Mouse (Mus musculus) stomach, embryonic 14.5 days (tissue): ENCODE results near the gene Adarb1. TPM values are rescaled to one million over a fixed set of nuclear protein-coding genes. Genes with fewer than 3 reads are reported as not detected.

ENCODE experiments used
- ATAC-seq: fragments of 200-750 bp; cut with Nextera tagmentation; 2 replicates; pipeline ENCODE4 v1.8.0; 2017; ENCODE audit warnings: low read depth, moderate TSS enrichment; ENCODE audit not compliant: insufficient number of reproducible peaks, insufficient read depth, low FRiP score
- H3K27ac ChIP-seq: fragments of 300-500 bp; sonication (generic); 2 replicates; pipeline ENCODE4 v1.5.1; 2014; ENCODE audit warnings: mild to moderate bottlenecking, low read length, moderate library complexity, mixed read lengths
- H3K27me3 ChIP-seq: fragments of 300-500 bp; sonication (generic); 2 replicates; pipeline ENCODE4 v1.6.1; 2014; ENCODE audit warnings: low read length, control low read depth, mixed read lengths; ENCODE audit not compliant: control insufficient read depth, insufficient read depth
- H3K36me3 ChIP-seq: fragments of 300-500 bp; sonication (generic); 2 replicates; pipeline ENCODE4 v1.6.1; 2014; ENCODE audit warnings: mild to moderate bottlenecking, control low read depth, low read length, moderate library complexity, mixed read lengths; ENCODE audit not compliant: control insufficient read depth, insufficient read depth
- H3K4me1 ChIP-seq: fragments of 300-500 bp; sonication (generic); 2 replicates; pipeline ENCODE4 v1.6.1; 2014; ENCODE audit warnings: low read length, control low read depth, mixed read lengths; ENCODE audit not compliant: control insufficient read depth, insufficient read depth
- H3K4me2 ChIP-seq: fragments of 300-500 bp; sonication (generic); replicated peaks from 2 replicates; pipeline ENCODE4 v1.6.1; 2014; ENCODE audit warnings: low read depth, low read length, control low read depth
- H3K4me3 ChIP-seq: fragments of 300-500 bp; sonication (generic); 2 replicates; pipeline ENCODE4 v1.5.1; 2014; ENCODE audit warnings: low read depth, low read length, control low read depth
- H3K9ac ChIP-seq: fragments of 300-500 bp; sonication (generic); replicated peaks from 2 replicates; pipeline ENCODE4 v1.6.1; 2014; ENCODE audit warnings: low read depth, mild to moderate bottlenecking, control low read depth, low read length, moderate library complexity, mixed read lengths
- H3K9me3 ChIP-seq: fragments of 300-500 bp; sonication (generic); 2 replicates; pipeline ENCODE4 v1.6.1; 2016; ENCODE audit warnings: low read depth, low read length, control low read depth; ENCODE audit not compliant: control insufficient read depth
- whole genome bisulfite sequencing: fragments of 180-500 bp; shearing (Covaris S2); extraction: QIAGEN DNeasy Blood & Tissue Kit; methylation state at CpG from one replicate; pipeline ENCODE4 v1.1.7; 2014; 5-methylcytosine and 5-hydroxymethylcytosine counted together
- polyA plus RNA-seq: library from polyadenylated mRNA; unstranded; fragments of >200 nt; fragmentation: Nextera tagmentation; extraction: Ambion mirVana; gene quantifications from 2 replicates; pipeline ENCODE4 v1.2.1, GENCODE M21; 2014

The Adarb1 gene
- polyA plus RNA-seq, 1 experiment from 2014 or later = 8.3 TPM

DNA sequence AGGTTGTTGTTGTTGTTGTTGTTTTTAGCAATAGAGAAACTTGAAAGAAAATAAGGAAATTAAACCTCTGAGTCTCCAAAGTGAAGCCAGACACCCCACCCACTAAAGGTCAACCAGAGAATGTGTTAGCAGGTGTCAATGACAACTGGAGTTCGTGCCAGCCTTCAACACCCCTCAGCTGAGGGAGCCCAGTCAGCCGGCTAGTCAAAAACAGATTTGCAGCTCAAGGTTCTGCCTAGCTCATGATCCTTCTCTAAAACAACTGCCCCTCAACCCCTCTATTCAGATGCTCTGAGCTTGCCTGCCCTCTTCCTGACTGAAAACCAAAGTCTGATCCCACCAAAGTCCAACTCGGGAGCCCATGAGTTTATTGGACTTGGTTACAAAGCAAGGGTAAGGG is 23.7 kb upstream of the Adarb1 start:
- Histone ChIP-seq H3K4me1 (peaks cover 11% of the 10 kb centered on the region; the same call in 1 of the 2 replicates), H3K27ac (no peak overlapping the region), H3K9me3 (no peaks in the 10 kb centered on the region), H3K4me2 (no peak overlapping the region), H3K9ac (no peak overlapping the region), H3K4me3 (no peak overlapping the region), H3K27me3 (no peaks in the 10 kb centered on the region), H3K36me3 (no peaks in the 10 kb centered on the region)
- no peak for ATAC-seq
- WGBS = 71% methylated on average over 3 of the region's 3 CpGs

- H3K27me3 ChIP-seq = no peaks in the 10 kb centered on the region
- peaks cover 11% of the 10 kb centered on the region; the same call in 1 of the 2 replicates for H3K4me1 ChIP-seq
- WGBS = 49% methylated on average over 19 of the region's 19 CpGs
- no peaks in the 10 kb centered on the region for H3K9me3 ChIP-seq
- no peak overlapping the region; the same call in 1 of the 2 replicates for H3K4me2 ChIP-seq
- no peak overlapping the region for H3K27ac ChIP-seq
- H3K36me3 ChIP-seq = no peaks in the 10 kb centered on the region
- no peak for ATAC-seq
- no peak overlapping the region for H3K9ac ChIP-seq
- no peak overlapping the region for H3K4me3 ChIP-seq
Measured at GRCm38 (mm10) chr10:77440841-77441755, 23.0 kb upstream of the Adarb1 start.

- 49% methylated on average over 6 of the region's 6 CpGs for WGBS
- no peaks in the 10 kb centered on the region for H3K27me3 ChIP-seq
- H3K36me3 ChIP-seq = no peaks in the 10 kb centered on the region
- H3K9ac ChIP-seq = no peak overlapping the region
- H3K4me1 ChIP-seq = peaks cover 11% of the 10 kb centered on the region; the same call in 1 of the 2 replicates
- H3K9me3 ChIP-seq = no peaks in the 10 kb centered on the region
- no peak overlapping the region for H3K27ac ChIP-seq
- H3K4me2 ChIP-seq = no peak overlapping the region
- no peak for ATAC-seq
- H3K4me3 ChIP-seq = no peak overlapping the region
Measured at GRCm38 (mm10) chr10:77440286-77440685, 22.2 kb upstream of the Adarb1 start.

DNA sequence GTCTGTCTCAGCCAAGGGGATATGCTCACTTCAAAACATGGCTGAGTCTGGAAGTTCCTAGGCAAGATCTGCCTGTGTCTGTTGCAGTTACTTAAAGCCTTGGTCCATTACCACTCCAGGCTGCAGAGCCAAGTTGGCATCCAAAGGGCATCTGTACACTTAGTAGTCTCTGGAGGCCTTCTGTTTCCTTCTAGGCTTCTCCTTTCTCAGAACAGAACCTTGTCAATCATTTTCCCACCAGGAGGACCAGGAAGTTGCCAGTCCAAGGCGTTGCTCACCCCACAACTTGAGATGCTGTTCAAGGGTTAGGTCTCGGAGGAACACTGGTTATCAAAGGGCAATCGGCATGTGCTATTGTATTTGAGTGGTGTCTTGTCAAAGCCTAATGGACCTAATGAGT is 21.0 kb upstream of the Adarb1 start:
- H3K4me1 ChIP-seq = peaks cover 11% of the 10 kb centered on the region; the same call in 1 of the 2 replicates
- H3K9ac ChIP-seq = no peak overlapping the region
- no peak overlapping the region for H3K4me2 ChIP-seq
- H3K27ac ChIP-seq = no peak overlapping the region
- 72% methylated on average over 3 of the region's 3 CpGs for WGBS
- H3K36me3 ChIP-seq = no peaks in the 10 kb centered on the region
- no peak overlapping the region for H3K4me3 ChIP-seq
- ATAC-seq = no peak
- no peaks in the 10 kb centered on the region for H3K27me3 ChIP-seq
- H3K9me3 ChIP-seq = no peaks in the 10 kb centered on the region

GRCm38 (mm10) chr10:77438021-77438420 is 20.0 kb upstream of the Adarb1 start:
- no peaks in the 10 kb centered on the region for H3K36me3 ChIP-seq
- no peaks in the 10 kb centered on the region for H3K9me3 ChIP-seq
- peaks cover 11% of the 10 kb centered on the region; the same call in 1 of the 2 replicates for H3K4me1 ChIP-seq
- ATAC-seq = no peak
- no peak overlapping the region for H3K9ac ChIP-seq
- no peak overlapping the region for H3K27ac ChIP-seq
- no peak overlapping the region for H3K4me3 ChIP-seq
- H3K4me2 ChIP-seq = no peak overlapping the region
- 45% methylated on average over 1 of the region's 1 CpGs for WGBS
- H3K27me3 ChIP-seq = no peaks in the 10 kb centered on the region

DNA sequence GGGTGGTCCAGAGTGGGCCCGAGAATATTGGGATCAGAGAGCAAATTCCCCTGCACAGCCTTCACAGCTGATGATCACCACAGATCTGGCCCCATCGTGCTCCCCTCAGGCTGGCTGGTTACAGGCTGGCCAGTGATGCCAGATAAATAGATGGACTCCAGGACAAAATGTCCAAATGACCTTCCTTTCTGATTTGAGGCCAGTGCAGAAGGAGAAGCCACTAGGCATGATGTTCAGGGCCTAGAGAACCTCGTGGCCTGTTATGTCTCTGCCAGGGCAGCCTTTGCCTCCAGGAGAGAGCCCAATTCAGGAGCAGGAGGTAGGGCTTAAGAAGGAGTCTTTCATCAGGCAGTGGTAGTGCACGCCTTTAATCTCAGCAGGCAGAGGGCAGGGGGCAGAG is 17.3 kb upstream of the Adarb1 start:
- H3K9ac ChIP-seq = no peak overlapping the region
- 66% methylated on average over 4 of the region's 4 CpGs for WGBS
- H3K4me2 ChIP-seq = no peak overlapping the region
- H3K36me3 ChIP-seq = no peaks in the 10 kb centered on the region
- H3K4me1 ChIP-seq = 0 out of 2 replicates have a peak, but pooled peaks cover under 1% of the 10 kb centered on the region
- no peak overlapping the region for H3K27ac ChIP-seq
- H3K4me3 ChIP-seq = no peak overlapping the region
- no peaks in the 10 kb centered on the region for H3K9me3 ChIP-seq
- H3K27me3 ChIP-seq = no peaks in the 10 kb centered on the region
- ATAC-seq = no peak

DNA sequence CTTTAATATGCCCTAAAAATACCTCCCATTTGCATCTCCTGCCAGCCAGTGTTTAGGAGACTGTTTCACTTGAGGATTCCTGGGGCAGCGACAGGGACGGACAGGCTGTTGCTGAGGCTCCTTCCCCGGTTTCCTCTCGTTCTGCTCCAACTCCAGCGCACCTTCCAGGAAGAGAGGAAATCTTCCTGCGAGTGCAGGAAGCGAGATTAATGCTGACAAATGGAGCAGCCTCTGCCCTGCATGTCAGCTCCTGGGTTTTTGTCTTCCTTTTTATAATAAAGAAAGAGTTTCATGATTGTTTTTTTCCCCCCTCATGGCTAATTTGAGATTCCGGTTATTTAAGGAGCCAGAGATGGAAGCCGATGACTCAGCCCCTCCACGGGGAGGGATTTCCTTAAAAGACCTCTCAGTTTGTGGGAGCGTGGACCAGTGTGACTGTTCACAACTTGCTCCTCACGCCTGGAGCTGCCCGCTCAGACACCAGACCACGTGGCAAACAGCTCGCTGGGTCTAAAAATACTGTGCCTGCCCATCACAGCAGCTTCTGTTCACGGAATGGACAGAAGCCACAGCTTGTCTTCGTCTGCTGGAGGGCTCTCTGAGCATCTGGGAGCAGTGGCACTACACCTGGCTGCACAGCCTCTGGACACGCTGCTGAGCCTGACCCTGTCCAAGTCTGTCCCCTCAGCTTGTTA is 16.5 kb upstream of the Adarb1 start:
- 45% methylated on average over 18 of the region's 18 CpGs for WGBS

DNA sequence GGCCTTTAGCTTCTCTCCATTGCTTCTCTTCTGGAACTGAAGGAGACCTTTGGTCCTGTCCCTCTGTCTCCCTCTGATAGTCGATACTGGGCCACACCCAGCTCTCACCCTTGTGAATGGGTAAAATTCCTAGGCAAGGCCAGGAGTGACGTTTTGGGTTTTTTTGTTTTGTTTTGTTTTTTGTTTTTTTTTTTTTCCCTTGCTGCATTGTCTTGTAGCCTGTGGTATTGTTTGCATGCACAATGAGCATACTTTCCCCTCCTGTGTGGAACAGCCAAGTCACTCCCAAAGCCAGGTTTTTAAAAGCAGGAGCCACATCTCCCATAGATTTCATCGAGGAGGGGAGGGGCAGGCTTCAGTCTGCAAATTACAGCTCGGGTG is 16.0 kb upstream of the Adarb1 start:
- Histone ChIP-seq H3K27ac (no peak overlapping the region; the same call in 1 of the 2 replicates), H3K4me2 (0 out of 2 replicates have a peak overlapping the region, but pooled peaks have one; percentile 17)

More for the DNA sequence above, 16.5 kb upstream of the Adarb1 start:
- no peaks in the 10 kb centered on the region for H3K36me3 ChIP-seq
- no peaks in the 10 kb centered on the region for H3K27me3 ChIP-seq
- no peak for ATAC-seq
- no peaks in the 10 kb centered on the region for H3K4me1 ChIP-seq
- no peak overlapping the region for H3K4me3 ChIP-seq
- H3K4me2 ChIP-seq = 0 out of 2 replicates have a peak overlapping the region, but pooled peaks have one; percentile 17
- no peak overlapping the region for H3K9ac ChIP-seq
- H3K27ac ChIP-seq = no peak overlapping the region; the same call in 1 of the 2 replicates
- H3K9me3 ChIP-seq = no peaks in the 10 kb centered on the region

More for the DNA sequence above, 16.0 kb upstream of the Adarb1 start:
- no peaks in the 10 kb centered on the region for H3K36me3 ChIP-seq
- H3K4me1 ChIP-seq = no peaks in the 10 kb centered on the region
- H3K4me3 ChIP-seq = no peak overlapping the region
- H3K9ac ChIP-seq = no peak overlapping the region
- 47% methylated on average over 4 of the region's 4 CpGs for WGBS
- H3K9me3 ChIP-seq = no peaks in the 10 kb centered on the region
- no peaks in the 10 kb centered on the region for H3K27me3 ChIP-seq
- no peak for ATAC-seq
